Mouse (Mus musculus) MEL (cell line): ENCODE data around the gene Manf. TPM values are rescaled to one million over a fixed set of nuclear protein-coding genes. Genes with fewer than 3 reads are reported as not detected.

Source experiments
- DNase-seq: peaks from one replicate; pipeline ENCODE4 v3.0.0; 2011; ENCODE audit warnings: low read depth, low spot score
- H3K27ac ChIP-seq: 2 replicates; pipeline ENCODE4 v1.5.1; 2012; ENCODE audit warnings: low read depth, mild to moderate bottlenecking, control low read depth, low read length, moderate library complexity; ENCODE audit not compliant: control insufficient read depth
- H3K27me3 ChIP-seq, 2 experiments: fragments of 150-350 bp in 1 of 2; sonication (generic) in 1 of 2; 2 replicates each; pipeline ENCODE4 v1.6.1; 2012; ENCODE audit warnings: low read length in 2 of 2, mild to moderate bottlenecking in 2 of 2, improper control_type of control experiment in 1 of 2, moderate library complexity in 1 of 2; ENCODE audit not compliant: insufficient read depth in 2 of 2, control insufficient read depth in 1 of 2
- H3K36me3 ChIP-seq, 2 experiments: 2 replicates each; pipeline ENCODE4 v1.6.1; 2012 to 2014; ENCODE audit warnings: low read length in 2 of 2, improper control_type of control experiment in 1 of 2, inconsistent platforms in 1 of 2, mild to moderate bottlenecking in 1 of 2; ENCODE audit not compliant: insufficient read depth in 2 of 2, control insufficient read depth in 1 of 2
- H3K4me1 ChIP-seq, 2 experiments: fragments of 150-350 bp in 1 of 2; sonication (generic) in 1 of 2; 2 replicates each; pipeline ENCODE4 v1.6.1; 2012; ENCODE audit warnings: low read length in 2 of 2, improper control_type of control experiment in 1 of 2, mild to moderate bottlenecking in 1 of 2; ENCODE audit not compliant: insufficient read depth in 2 of 2, control insufficient read depth in 1 of 2
- H3K4me3 ChIP-seq, 2 experiments: fragments of 150-350 bp in 1 of 2; sonication (generic) in 1 of 2; 2 replicates each; pipeline ENCODE4 v1.5.1; 2012; ENCODE audit warnings: low read depth in 2 of 2, low read length in 2 of 2, mild to moderate bottlenecking in 2 of 2, moderate library complexity in 2 of 2, control low read depth in 1 of 2, improper control_type of control experiment in 1 of 2; ENCODE audit not compliant: control insufficient read depth in 1 of 2, insufficient read depth in 1 of 2
- H3K79me2 ChIP-seq: 2 replicates; pipeline ENCODE4 v1.6.1; 2012; ENCODE audit warnings: mild to moderate bottlenecking, low read length, moderate library complexity; ENCODE audit not compliant: control insufficient read depth, poor library complexity, insufficient read depth
- H3K9ac ChIP-seq: 2 replicates; pipeline ENCODE4 v1.6.1; 2012; ENCODE audit warnings: low read depth, mild to moderate bottlenecking, control low read depth, low read length, moderate library complexity; ENCODE audit not compliant: control insufficient read depth, poor library complexity, severe bottlenecking
- H3K9me3 ChIP-seq: fragments of 150-350 bp; sonication (generic); replicated peaks from 2 replicates; pipeline ENCODE4 v1.6.1; 2012; ENCODE audit warnings: mild to moderate bottlenecking, low read length, improper control_type of control experiment, moderate library complexity; ENCODE audit not compliant: insufficient read depth
- BHLHE40 ChIP-seq: IDR thresholded peaks from 2 replicates; pipeline ENCODE4 v1.6.1; 2012; ENCODE audit warnings: low read depth, mild to moderate bottlenecking, inconsistent platforms, low read length, improper control_type of control experiment, borderline replicate concordance
- CHD1 ChIP-seq: IDR thresholded peaks from 2 replicates; pipeline ENCODE4 v1.6.1; 2012; ENCODE audit warnings: low read depth, mild to moderate bottlenecking, inconsistent platforms, low read length, improper control_type of control experiment
- CHD2 ChIP-seq: IDR thresholded peaks from 2 replicates; pipeline ENCODE4 v1.6.1; 2011; ENCODE audit warnings: low read length, improper control_type of control experiment
- CTCF ChIP-seq, 3 experiments: IDR thresholded peaks in 2 of 3; conservative IDR thresholded peaks in 1 of 3; 2 replicates each; pipeline ENCODE4 v1.5.1; 2011 to 2012; ENCODE audit warnings: low read length in 3 of 3, low read depth in 2 of 3, mild to moderate bottlenecking in 2 of 3, improper control_type of control experiment in 1 of 3, inconsistent platforms in 1 of 3, mixed read lengths in 1 of 3, moderate library complexity in 1 of 3; ENCODE audit not compliant: control insufficient read depth in 1 of 3, insufficient read depth in 1 of 3, poor library complexity in 1 of 3, severe bottlenecking in 1 of 3
- E2F4 ChIP-seq: IDR thresholded peaks from 2 replicates; pipeline ENCODE4 v1.6.1; 2011; ENCODE audit warnings: low read depth, low read length, improper control_type of control experiment, borderline replicate concordance
- ELF1 ChIP-seq: IDR thresholded peaks from 2 replicates; pipeline ENCODE4 v1.6.1; 2014; ENCODE audit warnings: low read depth, mild to moderate bottlenecking, inconsistent platforms, low read length, improper control_type of control experiment, moderate library complexity
- EP300 ChIP-seq, 2 experiments: IDR thresholded peaks; 2 replicates each; pipeline ENCODE4 v1.6.1; 2011; ENCODE audit warnings: improper control_type of control experiment in 2 of 2, low read length in 2 of 2, low read depth in 1 of 2, mild to moderate bottlenecking in 1 of 2
- GATA1 ChIP-seq: IDR thresholded peaks from 2 replicates; pipeline ENCODE4 v1.6.1; 2011; ENCODE audit warnings: low read depth, low read length, improper control_type of control experiment
- JUND ChIP-seq: IDR thresholded peaks from 2 replicates; pipeline ENCODE4 v1.6.1; 2011; ENCODE audit warnings: low read depth, mild to moderate bottlenecking, improper control_type of control experiment, low read length
- MAFK ChIP-seq: IDR thresholded peaks from 2 replicates; pipeline ENCODE4 v1.6.1; 2011; ENCODE audit warnings: low read depth, mild to moderate bottlenecking, low read length, improper control_type of control experiment, borderline replicate concordance
- MAX ChIP-seq: IDR thresholded peaks from 2 replicates; pipeline ENCODE4 v1.6.1; 2011; ENCODE audit warnings: low read length, improper control_type of control experiment
- MAZ ChIP-seq: IDR thresholded peaks from 2 replicates; pipeline ENCODE4 v1.6.1; 2012; ENCODE audit warnings: low read depth, mild to moderate bottlenecking, inconsistent platforms, low read length, improper control_type of control experiment
- MEF2A ChIP-seq: IDR thresholded peaks from 2 replicates; pipeline ENCODE4 v1.6.1; 2014; ENCODE audit warnings: low read depth, mild to moderate bottlenecking, inconsistent platforms, low read length, improper control_type of control experiment; ENCODE audit not compliant: poor library complexity, insufficient replicate concordance, severe bottlenecking; ENCODE audit errors: extremely low read depth
- MYB ChIP-seq: IDR thresholded peaks from 2 replicates; pipeline ENCODE4 v1.6.1; 2011; ENCODE audit warnings: mild to moderate bottlenecking, low read depth, low read length, improper control_type of control experiment
- MYC ChIP-seq: IDR thresholded peaks from 2 replicates; pipeline ENCODE4 v1.6.1; 2011; ENCODE audit warnings: low read depth, mild to moderate bottlenecking, low read length, improper control_type of control experiment, moderate library complexity
- NELFE ChIP-seq: IDR thresholded peaks from 2 replicates; pipeline ENCODE4 v1.6.1; 2011; ENCODE audit warnings: low read depth, low read length, improper control_type of control experiment
- NRF1 ChIP-seq: IDR thresholded peaks from 2 replicates; pipeline ENCODE4 v1.6.1; 2014; ENCODE audit warnings: low read depth, mild to moderate bottlenecking, inconsistent platforms, low read length, improper control_type of control experiment, moderate library complexity; ENCODE audit not compliant: poor library complexity, insufficient read depth, severe bottlenecking
- POLR2AphosphoS2 ChIP-seq: IDR thresholded peaks from 2 replicates; pipeline ENCODE4 v1.6.1; 2011; ENCODE audit warnings: low read length, improper control_type of control experiment
- POLR2AphosphoS5 ChIP-seq: IDR thresholded peaks from 2 replicates; pipeline ENCODE4 v1.6.1; 2012; ENCODE audit warnings: low read depth, borderline replicate concordance, mild to moderate bottlenecking, inconsistent platforms, low read length, moderate library complexity, mixed read lengths
- RAD21 ChIP-seq: IDR thresholded peaks from 2 replicates; pipeline ENCODE4 v1.6.1; 2011; ENCODE audit warnings: mild to moderate bottlenecking, low read depth, low read length, improper control_type of control experiment
- SIN3A ChIP-seq: IDR thresholded peaks from 2 replicates; pipeline ENCODE4 v1.6.1; 2012; ENCODE audit warnings: low read length, improper control_type of control experiment, inconsistent platforms
- SMC3 ChIP-seq: IDR thresholded peaks from 2 replicates; pipeline ENCODE4 v1.6.1; 2011; ENCODE audit warnings: low read depth, low read length, improper control_type of control experiment
- TAL1 ChIP-seq: IDR thresholded peaks from 2 replicates; pipeline ENCODE4 v1.6.1; 2012; ENCODE audit warnings: mild to moderate bottlenecking, inconsistent platforms, low read length, moderate library complexity, mixed read lengths
- TBP ChIP-seq: IDR thresholded peaks from 2 replicates; pipeline ENCODE4 v1.8.0; 2011; ENCODE audit warnings: low read depth, low read length, improper control_type of control experiment
- TCF12 ChIP-seq: IDR thresholded peaks from 2 replicates; pipeline ENCODE4 v1.6.1; 2014; ENCODE audit warnings: low read depth, mild to moderate bottlenecking, inconsistent platforms, low read length, improper control_type of control experiment, moderate library complexity
- UBTF ChIP-seq: IDR thresholded peaks from 2 replicates; pipeline ENCODE4 v1.6.1; 2012; ENCODE audit warnings: low read depth, mild to moderate bottlenecking, inconsistent platforms, low read length, improper control_type of control experiment, moderate library complexity, borderline replicate concordance; ENCODE audit not compliant: insufficient read depth
- USF1 ChIP-seq: IDR thresholded peaks from 2 replicates; pipeline ENCODE4 v1.6.1; 2014; ENCODE audit warnings: low read depth, mild to moderate bottlenecking, inconsistent platforms, low read length, improper control_type of control experiment, moderate library complexity
- USF2 ChIP-seq, 2 experiments: IDR thresholded peaks; 2 replicates each; pipeline ENCODE4 v1.6.1; 2011 to 2012; ENCODE audit warnings: improper control_type of control experiment in 2 of 2, low read length in 2 of 2, borderline replicate concordance in 1 of 2, inconsistent platforms in 1 of 2, low read depth in 1 of 2, mild to moderate bottlenecking in 1 of 2; ENCODE audit not compliant: insufficient read depth in 1 of 2
- ZKSCAN1 ChIP-seq: IDR thresholded peaks from 2 replicates; pipeline ENCODE4 v1.6.1; 2012; ENCODE audit warnings: low read depth, mild to moderate bottlenecking, inconsistent platforms, low read length, improper control_type of control experiment, moderate library complexity
- ZMIZ1 ChIP-seq: IDR thresholded peaks from 2 replicates; pipeline ENCODE4 v1.6.1; 2012; ENCODE audit warnings: low read depth, mild to moderate bottlenecking, inconsistent platforms, low read length, improper control_type of control experiment, moderate library complexity
- ZNF384 ChIP-seq: IDR thresholded peaks from 2 replicates; pipeline ENCODE4 v1.6.1; 2012; ENCODE audit warnings: low read depth, mild to moderate bottlenecking, inconsistent platforms, low read length, improper control_type of control experiment
- polyA plus RNA-seq, 2 experiments: library from polyadenylated mRNA; stranded (reverse) in 1 of 2; unstranded in 1 of 2; fragments of >175 nt in 1 of 2; fragments of >200 nt in 1 of 2; gene quantifications; 2 replicates each; pipeline versions ENCODE4 v1.2.1 to v1.2.4; 2012; ENCODE audit warnings: low replicate concordance in 2 of 2, low read depth in 1 of 2; ENCODE audit not compliant: insufficient read length in 2 of 2, insufficient read depth in 1 of 2, missing spikeins in 1 of 2
- total RNA-seq: library from RNA; depleted of rRNA; stranded (reverse); fragments of 300-350 nt; gene quantifications from 2 replicates; pipeline ENCODE4 v1.2.3, GENCODE M21; 2012

Gene Manf
- total and polyA plus RNA-seq, 3 experiments: 289 to 316 TPM; not detected in 1

DNA sequence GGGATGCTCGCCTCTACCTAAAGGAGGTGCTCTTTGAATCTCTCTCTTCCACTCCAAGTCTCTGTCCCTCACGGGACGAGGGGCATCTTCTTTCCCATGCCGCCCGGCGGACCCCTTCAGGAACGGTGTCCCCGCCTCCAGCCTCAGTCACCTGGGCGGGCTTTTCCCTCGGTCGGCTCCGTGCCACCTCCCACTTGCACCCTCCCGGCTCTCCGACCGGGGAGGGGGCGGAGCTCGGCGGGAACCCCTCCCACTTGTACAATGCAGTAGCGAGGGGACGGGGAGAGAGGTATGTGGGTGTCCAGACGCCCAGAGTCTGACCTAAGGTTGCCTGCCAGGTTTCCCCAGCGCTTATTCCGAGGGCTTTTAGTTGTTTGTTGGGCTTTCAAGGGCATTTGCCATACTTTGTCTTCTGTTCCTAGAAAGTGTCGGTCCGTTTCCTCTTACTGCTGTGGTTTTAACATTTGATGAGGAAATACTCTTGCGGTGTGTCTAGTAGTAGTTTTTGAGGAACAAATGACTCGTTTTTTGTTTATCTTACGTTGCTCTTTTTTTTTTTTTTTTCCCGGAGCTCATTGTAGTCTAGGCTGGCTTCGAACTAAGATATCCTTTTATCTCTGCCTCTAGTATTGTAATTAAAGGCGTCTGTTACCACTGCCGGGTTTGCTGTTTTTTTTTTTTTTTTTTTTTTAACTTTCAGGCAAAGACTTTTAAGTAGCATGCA, 69.2 kb downstream of the Manf start (continued):
- TF ChIP-seq EP300 (IDR thresholded peaks at IDR 0.05; ENCODE audit: low read depth in 1 of 2, low read length in 2 of 2) (peak; percentile 71 to 77), TAL1 (no peak), MAFK (0 out of 2 replicates have a peak, but pooled peaks have one; percentile 21), RAD21 (no peak)

DNA sequence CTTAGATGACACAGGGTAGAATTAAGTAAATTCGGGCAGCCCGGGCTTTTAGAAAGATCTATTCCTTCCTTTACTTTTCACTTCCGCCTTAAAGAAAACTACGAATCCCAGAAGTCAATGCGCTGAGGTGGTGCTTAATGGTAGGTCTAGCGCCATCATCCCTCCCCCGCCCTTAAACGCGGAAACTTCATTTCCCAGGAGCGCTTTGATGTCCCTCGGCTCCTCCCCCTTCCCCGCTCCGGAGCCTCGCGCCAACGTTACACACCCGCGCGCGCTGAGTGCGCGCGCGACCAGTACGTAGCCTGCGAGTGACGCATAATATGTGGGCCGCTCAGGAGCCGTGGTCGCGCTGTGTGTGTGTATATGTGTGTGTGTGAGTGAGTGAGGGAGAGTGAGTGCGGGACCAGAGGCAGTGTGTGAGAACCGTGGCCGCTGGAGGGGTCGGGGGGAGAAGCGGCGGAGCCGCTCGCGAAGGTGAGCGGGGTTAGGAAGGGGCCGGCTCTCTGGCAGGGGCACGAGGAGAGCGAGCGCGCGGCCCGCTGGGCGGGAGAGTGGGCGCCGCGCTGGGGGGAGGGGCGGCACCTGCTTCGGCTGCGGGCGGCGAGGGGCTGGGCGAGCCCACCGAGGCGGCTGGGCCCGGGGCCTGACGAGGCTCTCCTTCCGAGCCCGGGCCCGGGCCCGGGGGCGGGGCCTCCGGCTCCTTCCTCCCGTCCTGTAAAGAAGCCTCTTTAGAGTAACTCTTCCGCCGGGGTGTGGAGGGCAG, 70.0 kb downstream of the Manf start, which contains the start of gene Dcaf1:
Gene Dcaf1, plus strand, starts transcription at position 257 of the 763 bp plus-strand sequence.
- H3K27me3 ChIP-seq: no peaks in the 10 kb centered on the region
- peaks cover 0 to 6% of the 10 kb centered on the region in 2 experiments; a peak in 3 of 4 replicates for H3K4me1 ChIP-seq
- peaks cover 21% of the 10 kb centered on the region for H3K79me2 ChIP-seq
- H3K36me3 ChIP-seq: peaks cover under 1 to 14% of the 10 kb centered on the region in 2 experiments; a peak in 2 of 4 replicates
- H3K9ac ChIP-seq: peak within 1 kb of the TSS; percentile 85
- H3K4me3 ChIP-seq: peak within 1 kb of the TSS; percentile 75 to 76
- peak within 1 kb of the TSS; percentile 93 for H3K27ac ChIP-seq
- H3K9me3 ChIP-seq: no peaks in the 10 kb centered on the region
- DNase-seq: peak; percentile 99
- no peak for TF ChIP-seq TAL1
- TF ChIP-seq TBP: peak; percentile 73; the same call in 1 of the 2 replicates
- no peak; a peak in 1 of 4 replicates for TF ChIP-seq EP300 (IDR thresholded peaks at IDR 0.05; ENCODE audit: low read depth in 1 of 2, low read length in 2 of 2)
- TF ChIP-seq JUND: no peak
- TF ChIP-seq ZKSCAN1: no peak
- no peak for TF ChIP-seq GATA1
- TF ChIP-seq SIN3A: peak; percentile 94
- TF ChIP-seq MYB: no peak
- TF ChIP-seq CTCF (IDR thresholded peaks at IDR 0.05 in 2 of 3, conservative IDR thresholded peaks at IDR 0.05 in 1 of 3; ENCODE audit: control insufficient read depth in 1 of 3, insufficient read depth in 1 of 3, low read depth in 2 of 3, low read length in 3 of 3, poor library complexity in 1 of 3, severe bottlenecking in 1 of 3): no peak
- TF ChIP-seq NELFE: peak; percentile 55; the same call in 1 of the 2 replicates
- peak; percentile 94 for TF ChIP-seq E2F4
- TF ChIP-seq ELF1: peak; percentile 99
- no peak for TF ChIP-seq UBTF
- TF ChIP-seq BHLHE40: no peak
- peak; percentile 66 for TF ChIP-seq ZNF384
- no peak for TF ChIP-seq POLR2AphosphoS5
- TF ChIP-seq TCF12: peak; percentile 45; the same call in 1 of the 2 replicates
- TF ChIP-seq MAZ: peak; percentile 96
- peak; percentile 82 for TF ChIP-seq MAX
- peak; percentile 43; the same call in 1 of the 2 replicates for TF ChIP-seq ZMIZ1
- peak; percentile 64 for TF ChIP-seq USF1
- TF ChIP-seq NRF1: peak; percentile 83
- no peak for TF ChIP-seq MEF2A
- no peak for TF ChIP-seq RAD21
- TF ChIP-seq SMC3: no peak
- no peak for TF ChIP-seq USF2 (IDR thresholded peaks at IDR 0.05; ENCODE audit: borderline replicate concordance in 1 of 2, insufficient read depth in 1 of 2, low read depth in 1 of 2, low read length in 2 of 2)
- peak; percentile 79 for TF ChIP-seq MYC
- TF ChIP-seq CHD1: no peak
- peak; percentile 73 for TF ChIP-seq CHD2
- TF ChIP-seq POLR2AphosphoS2: peak; percentile 79
